8 mouse cellular contexts compared by ENCODE assay signal in genomic region chr3:32364195-32364594, GRCm38 (mm10). TPM values are rescaled to one million over a fixed set of nuclear protein-coding genes. Genes with fewer than 3 reads are reported as not detected.
A peak's percentile ranks its signal among the peaks of the same experiment; 100 is the strongest.
DNase-seq lines count a peak whose midpoint lies in the region; ATAC-seq lines count a peak whose summit lies in the region.

No protein-coding gene starts in this region.

- peak overlapping the region; percentile 88 for H3K4me3 ChIP-seq in embryonic facial prominence, embryonic 10.5 days
- H3K4me3 ChIP-seq in intestine, embryonic 16.5 days (ENCODE audit: low read length), result peak overlapping the region; percentile 25; the same call in 1 of the 2 replicates

- peak overlapping the region; percentile 30; the same call in 1 of the 2 replicates for H3K27ac ChIP-seq in embryonic facial prominence, embryonic 10.5 days (replicated peaks)
- no peak overlapping the region for H3K27ac ChIP-seq in intestine, embryonic 16.5 days (ENCODE audit: low read length)

- ATAC-seq in intestine, embryonic 16.5 days, result no peak

- H3K36me3 ChIP-seq in embryonic facial prominence, embryonic 10.5 days (replicated peaks), result 0 out of 2 replicates have a peak, but pooled peaks cover 3% of the 10 kb centered on the region
- no peaks in the 10 kb centered on the region for H3K36me3 ChIP-seq in intestine, embryonic 16.5 days (ENCODE audit: control insufficient read depth, insufficient read depth, low read length)

- WGBS in embryonic facial prominence, embryonic 10.5 days, result 51% methylated on average over 4 of the region's 4 CpGs
- 56% methylated on average over 4 of the region's 4 CpGs for WGBS in intestine, embryonic 16.5 days

- peak; percentile 13 to 18 for DNase-seq in cerebellum, postnatal 14 days
- no peak for DNase-seq in cerebellum, adult 11-12 months
- DNase-seq in 3134 (ENCODE audit: extremely low read depth, insufficient read length, low spot score), result peak; percentile 36
- no peak for DNase-seq in embryonic facial prominence, embryonic 10.5 days (ENCODE audit: low spot score)
- DNase-seq in ovary, postnatal 36 days (ENCODE audit: low spot score), result no peak
- no peak for DNase-seq in cerebellum, postnatal 36 days
- DNase-seq in adrenal gland, adult 2 months, result no peak

- H3K27me3 ChIP-seq in embryonic facial prominence, embryonic 10.5 days (replicated peaks; ENCODE audit: low read depth, poor library complexity, severe bottlenecking), result peaks cover 14% of the 10 kb centered on the region
- no peaks in the 10 kb centered on the region for H3K27me3 ChIP-seq in intestine, embryonic 16.5 days (replicated peaks; ENCODE audit: control insufficient read depth, insufficient read depth, low read length)

- no peak overlapping the region for H3K9ac ChIP-seq in intestine, embryonic 16.5 days (ENCODE audit: low read depth, low read length)

- H3K4me1 ChIP-seq in embryonic facial prominence, embryonic 10.5 days, result peaks cover 30% of the 10 kb centered on the region
- H3K4me1 ChIP-seq in intestine, embryonic 16.5 days (ENCODE audit: control insufficient read depth, insufficient read depth, low read length), result no peaks in the 10 kb centered on the region

- H3K9me3 ChIP-seq in embryonic facial prominence, embryonic 10.5 days, result no peaks in the 10 kb centered on the region
- H3K9me3 ChIP-seq in intestine, embryonic 16.5 days (ENCODE audit: control insufficient read depth, low read length), result no peaks in the 10 kb centered on the region

- H3K4me2 ChIP-seq in intestine, embryonic 16.5 days (ENCODE audit: low read depth, low read length), result no peak overlapping the region

RNA-seq across cellular contexts. Expression of gene Zmat3, which starts 1.6 kb away (rescaled TPM):
- 5.2 and 6.1 TPM in 2 replicates for polyA plus RNA-seq in embryonic facial prominence, embryonic 10.5 days (2016; fragmentation: Nextera tagmentation; extraction: Ambion mirVana)
- 2.9 and 3.0 TPM in 2 replicates for polyA plus RNA-seq in intestine, embryonic 16.5 days (2015; fragmentation: Nextera tagmentation; extraction: Ambion mirVana)
- total RNA-seq in adrenal gland, adult 2 months (2021), result 10 to 100 TPM; 17.7 to 18.2 TPM
- polyA plus RNA-seq in adrenal gland, adult 2 months (2012; rRNA removed), result 8.0 and 11.8 TPM in 2 replicates

RNA-seq across cellular contexts. Expression of gene Pik3ca, which starts 33.3 kb away (rescaled TPM):
- 6.9 and 8.2 TPM in 2 replicates for polyA plus RNA-seq in embryonic facial prominence, embryonic 10.5 days (2016; fragmentation: Nextera tagmentation; extraction: Ambion mirVana)
- 4.6 and 7.1 TPM in 2 replicates for polyA plus RNA-seq in intestine, embryonic 16.5 days (2015; fragmentation: Nextera tagmentation; extraction: Ambion mirVana)
- total RNA-seq in adrenal gland, adult 2 months (2021), result 10 to 100 TPM; 42.1 to 49.6 TPM
- 1.3 and 1.5 TPM in 2 replicates for polyA plus RNA-seq in adrenal gland, adult 2 months (2012; rRNA removed)

Comparison
In these comparisons a context has a peak if more than half of its experiments do, and no peak if none do; other contexts are left out.
1. DNase-seq: peak in cerebellum, postnatal 14 days (2 of 2) and 3134 (single experiment); none in cerebellum, adult 11-12 months (single experiment), embryonic facial prominence, embryonic 10.5 days (single experiment), ovary, postnatal 36 days (single experiment), cerebellum, postnatal 36 days (0 of 2) and adrenal gland, adult 2 months (single experiment).